Mouse (Mus musculus): Measurements from ENCODE around the gene Sun2.

The Sun2 gene

DNA sequence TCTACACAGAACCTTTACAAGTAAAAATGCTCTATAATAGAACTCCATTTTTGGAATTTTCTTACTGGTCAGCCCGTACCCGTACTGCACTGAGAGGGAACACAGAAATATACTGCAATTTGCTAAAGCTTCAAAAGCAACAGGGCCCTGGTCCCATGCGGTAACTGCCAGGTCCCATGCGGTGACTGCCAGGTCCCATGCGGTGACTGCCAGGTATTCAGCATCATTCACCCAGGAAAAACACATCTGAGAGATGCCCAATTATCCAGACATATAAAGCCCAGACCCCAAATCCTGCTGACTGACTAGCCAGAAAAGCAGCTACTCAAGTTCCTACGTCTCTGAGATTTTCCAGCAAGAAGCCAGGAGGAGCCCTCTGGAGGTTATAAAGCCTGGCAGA is 57.7 kb downstream of the Sun2 start:
- DNase-seq: no peak

DNA sequence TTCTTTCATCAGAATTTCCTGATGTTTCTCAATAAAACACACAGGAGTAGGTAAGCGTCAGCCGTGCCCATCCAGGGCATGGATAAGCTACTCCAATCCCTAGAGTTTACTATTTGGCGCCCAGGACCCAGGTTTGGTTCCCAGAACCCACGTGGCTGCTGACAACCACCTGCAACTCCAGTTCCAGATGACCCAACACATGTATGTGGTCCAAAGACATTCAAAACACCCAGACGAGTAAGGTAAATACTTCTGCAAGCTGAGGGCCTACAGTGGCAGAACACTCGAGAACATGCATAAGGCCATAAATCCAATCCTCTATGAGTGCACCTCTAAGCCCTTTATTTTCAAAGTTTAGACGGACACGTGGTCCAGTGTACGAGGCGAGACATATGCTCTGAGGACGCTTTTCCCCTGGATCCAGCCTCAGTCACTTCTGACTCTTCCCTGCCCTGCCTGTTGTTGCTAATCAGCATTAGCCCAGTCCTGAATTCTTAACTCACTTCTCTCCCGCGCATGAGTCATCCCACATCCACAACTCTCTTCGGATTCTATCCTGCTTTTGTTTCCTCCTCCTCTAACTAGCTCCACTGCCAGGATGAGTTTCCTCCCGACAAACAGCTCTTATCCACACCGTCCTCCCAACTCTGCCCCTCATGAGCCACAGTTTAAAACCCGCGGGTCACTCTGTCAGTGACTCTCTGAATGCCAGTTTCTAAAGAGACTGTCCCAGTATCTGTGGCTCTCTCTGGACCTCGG is 58.5 kb downstream of the Sun2 start:
- DNase-seq: no peak

DNA sequence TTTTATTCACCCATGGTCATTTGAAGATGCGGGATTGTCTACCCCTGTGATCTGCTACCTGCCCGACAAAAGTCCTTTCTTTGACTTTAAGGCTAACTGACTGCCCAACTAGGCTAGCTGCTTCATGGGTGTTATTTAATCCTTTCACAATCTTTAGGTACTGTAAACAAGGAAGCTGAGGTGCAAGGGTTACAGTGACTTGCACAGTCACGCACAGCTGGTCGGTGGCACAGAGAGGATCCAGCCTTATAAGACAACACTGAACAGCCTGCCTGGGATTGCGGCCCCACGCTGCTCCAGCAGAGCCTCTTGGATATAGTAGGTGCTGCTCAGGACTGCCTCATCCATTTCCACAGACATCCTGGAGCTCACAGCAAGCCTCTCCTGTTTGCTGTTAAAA is 59.2 kb downstream of the Sun2 start:
- no peak for DNase-seq

DNA sequence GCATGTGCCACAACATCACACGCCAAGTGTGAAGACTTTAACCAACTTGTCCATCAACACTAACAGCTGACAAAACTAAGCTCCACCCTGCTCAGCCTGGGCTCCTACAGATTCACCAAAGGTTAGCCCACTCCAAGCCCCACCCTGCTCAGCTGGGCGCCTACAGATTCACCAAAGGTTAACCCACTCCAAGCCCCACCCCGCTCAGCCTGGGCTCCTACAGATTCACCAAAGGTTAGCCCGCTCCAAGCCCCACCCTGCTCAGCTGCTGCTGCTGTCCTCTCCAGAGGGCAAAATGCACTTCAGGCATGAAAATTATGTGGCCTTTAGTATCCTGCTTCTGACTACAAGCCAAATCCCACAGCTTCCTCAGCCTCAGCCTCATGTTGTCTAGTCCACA is 60.4 kb downstream of the Sun2 start:
- no peak for DNase-seq

DNA sequence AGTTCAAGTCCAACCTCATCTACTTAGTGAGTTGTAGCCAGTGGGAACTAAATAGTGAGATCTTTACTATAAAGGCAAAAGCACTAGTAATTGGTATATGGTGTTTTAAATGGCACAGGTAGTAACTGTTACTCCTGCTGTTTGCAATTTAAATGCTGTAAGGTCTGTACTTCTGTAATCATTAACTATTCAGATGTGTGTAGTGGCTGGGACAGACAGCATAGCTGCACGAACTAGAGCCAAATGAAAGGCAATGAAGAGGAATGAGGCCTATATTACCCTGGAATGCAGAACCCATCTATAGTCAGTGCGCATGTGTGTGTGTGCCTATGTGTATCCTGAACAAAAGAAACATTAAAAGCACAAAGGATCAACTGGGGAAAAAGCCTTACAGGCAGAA is 64.4 kb downstream of the Sun2 start:
- no peak for DNase-seq

Data from thymus, postnatal 14 days (tissue).